Mouse (Mus musculus) neural tube, embryonic 10.5 days (tissue): ENCODE measurements around the gene Sardh.

ENCODE experiments used
- DNase-seq: peaks from one replicate; pipeline ENCODE4 v3.0.0-alpha.2; 2017; ENCODE audit warnings: low spot score; ENCODE audit errors: extremely low spot score

The Sardh gene

GRCm38 (mm10) chr2:27228809-27229480 lies 19.2 kb downstream of the Sardh start:
- DNase-seq: no peak

GRCm38 (mm10) chr2:27226572-27226971 lies 21.6 kb downstream of the Sardh start:
- DNase-seq: no peak

GRCm38 (mm10) chr2:27223012-27223421 lies 25.1 kb downstream of the Sardh start:
- DNase-seq: no peak

GRCm38 (mm10) chr2:27218569-27218968 lies 29.6 kb downstream of the Sardh start:
- no peak for DNase-seq

- no peak for DNase-seq
Observed at GRCm38 (mm10) chr2:27218121-27218544, 30.0 kb downstream of the Sardh start.

- DNase-seq: no peak
Observed at GRCm38 (mm10) chr2:27215537-27215936, 32.6 kb downstream of the Sardh start.

GRCm38 (mm10) chr2:27211966-27212893 lies 35.9 kb downstream of the Sardh start:
- DNase-seq: no peak

GRCm38 (mm10) chr2:27210676-27211210 lies 37.4 kb downstream of the Sardh start:
- DNase-seq: no peak

- DNase-seq: peak; percentile 52
Observed at GRCm38 (mm10) chr2:27210255-27210654, 37.9 kb downstream of the Sardh start.

GRCm38 (mm10) chr2:27209816-27210215 lies 38.3 kb downstream of the Sardh start:
- no peak for DNase-seq

GRCm38 (mm10) chr2:27209370-27209769 lies 38.8 kb downstream of the Sardh start:
- no peak for DNase-seq

- no peak for DNase-seq
Observed at GRCm38 (mm10) chr2:27207126-27207525, 41.0 kb downstream of the Sardh start.

GRCm38 (mm10) chr2:27206128-27206797 lies 41.9 kb downstream of the Sardh start:
- DNase-seq: no peak

GRCm38 (mm10) chr2:27205666-27206065 lies 42.5 kb downstream of the Sardh start:
- no peak for DNase-seq

GRCm38 (mm10) chr2:27200586-27200985 lies 47.6 kb downstream of the Sardh start:
- DNase-seq: no peak

GRCm38 (mm10) chr2:27198551-27199246 lies 49.4 kb downstream of the Sardh start:
- no peak for DNase-seq

- no peak for DNase-seq
Observed at GRCm38 (mm10) chr2:27189994-27190393, 58.1 kb downstream of the Sardh start.

GRCm38 (mm10) chr2:27187531-27187930 lies 60.6 kb downstream of the Sardh start:
- no peak for DNase-seq

- peak; percentile 67 for DNase-seq
Observed at GRCm38 (mm10) chr2:27183734-27184133, 64.4 kb downstream of the Sardh start.

- DNase-seq: no peak
Observed at GRCm38 (mm10) chr2:27181907-27182306, 66.2 kb downstream of the Sardh start.

- no peak for DNase-seq
Observed at GRCm38 (mm10) chr2:27179101-27179500, 69.0 kb downstream of the Sardh start.
